Mouse (Mus musculus): ENCODE measurements around the gene Lig4.

The Lig4 gene

DNA sequence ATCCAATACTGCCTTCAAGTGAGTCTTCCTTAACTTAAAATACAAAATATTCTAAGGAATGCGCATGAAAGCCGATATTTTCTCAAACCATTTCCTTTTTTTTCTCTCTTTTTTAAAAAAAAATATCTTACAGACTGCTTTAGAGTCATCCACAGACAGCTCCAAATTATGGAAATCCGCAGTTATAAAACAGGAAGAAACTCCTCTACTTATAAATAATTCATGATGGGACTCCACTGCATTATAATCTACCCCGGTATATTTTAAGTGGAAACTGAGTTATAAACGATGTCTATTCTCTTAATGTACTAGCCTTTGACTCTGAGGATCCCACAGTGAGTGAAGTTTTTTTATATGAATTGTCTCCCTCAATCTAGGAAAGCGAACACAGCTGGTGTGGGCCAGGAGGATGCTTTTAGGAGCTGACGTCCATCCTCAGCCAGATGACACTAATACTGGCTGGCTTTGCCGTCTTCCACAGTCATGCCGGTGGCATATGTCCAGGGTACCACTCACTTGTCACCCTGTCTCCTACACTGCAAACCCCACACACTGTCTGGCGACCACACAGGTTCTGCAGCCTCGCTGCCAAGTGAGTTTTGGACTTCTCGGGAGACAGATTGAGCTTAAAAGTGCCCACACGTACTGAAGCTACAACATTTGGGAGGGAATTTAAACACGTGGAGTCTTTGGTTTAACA is 47.6 kb downstream of the Lig4 start:
- no peak for DNase-seq (ENCODE audit: low read depth)

Measured in NIH3T3 (cell line).